Mouse (Mus musculus) megakaryocyte, embryonic 14.5 days (primary cell): ENCODE results near the gene Morc3. TPM values are rescaled to one million over a fixed set of nuclear protein-coding genes. Genes with fewer than 3 reads are reported as not detected.

Source experiments
- H3K27me3 ChIP-seq: replicated peaks from 2 replicates; pipeline ENCODE3; 2012; ENCODE audit warnings: inconsistent platforms
- H3K36me3 ChIP-seq: replicated peaks from 2 replicates; pipeline ENCODE3; 2012; ENCODE audit warnings: low read length, inconsistent platforms, mixed read lengths
- H3K4me1 ChIP-seq: 2 replicates; pipeline ENCODE4 v1.6.1; 2012; ENCODE audit warnings: inconsistent platforms
- H3K4me3 ChIP-seq: replicated peaks from 2 replicates; pipeline ENCODE3; 2012; ENCODE audit warnings: moderate library complexity, mild to moderate bottlenecking, inconsistent platforms
- H3K9me3 ChIP-seq: 2 replicates; pipeline ENCODE4 v1.6.1; 2012; ENCODE audit warnings: inconsistent platforms
- FLI1 ChIP-seq: IDR thresholded peaks from 2 replicates; pipeline ENCODE4 v1.6.1; 2012; ENCODE audit warnings: low read length, inconsistent platforms, mixed read lengths
- GATA1 ChIP-seq: IDR thresholded peaks from 3 replicates; pipeline ENCODE4 v1.6.1; 2012; ENCODE audit warnings: mixed read lengths, low read length, inconsistent platforms, borderline replicate concordance
- polyA plus RNA-seq: library from polyadenylated mRNA; stranded (reverse); fragments of >175 nt; gene quantifications from 2 replicates; pipeline ENCODE4 v1.2.3, GENCODE M21; 2012; ENCODE audit warnings: low replicate concordance; ENCODE audit not compliant: insufficient read depth

Morc3 gene
- polyA plus RNA-seq, 1 experiment = 2.9 TPM

GRCm38 (mm10) chr16:93874841-93875240, 42.9 kb downstream of the Morc3 start:
- Histone ChIP-seq H3K36me3 (peaks cover 77% of the 10 kb centered on the region), H3K4me3 (no peak overlapping the region), H3K4me1 (peaks cover 26% of the 10 kb centered on the region), H3K9me3 (no peaks in the 10 kb centered on the region), H3K27me3 (no peaks in the 10 kb centered on the region)
- TF ChIP-seq GATA1 = no peak

GRCm38 (mm10) chr16:93877612-93878380, 45.9 kb downstream of the Morc3 start:
- Histone ChIP-seq H3K4me1 (peaks cover 26% of the 10 kb centered on the region), H3K9me3 (no peaks in the 10 kb centered on the region), H3K36me3 (peaks cover 49% of the 10 kb centered on the region), H3K4me3 (no peak overlapping the region), H3K27me3 (no peaks in the 10 kb centered on the region)
- no peak for TF ChIP-seq GATA1
- TF ChIP-seq FLI1 = no peak

DNA sequence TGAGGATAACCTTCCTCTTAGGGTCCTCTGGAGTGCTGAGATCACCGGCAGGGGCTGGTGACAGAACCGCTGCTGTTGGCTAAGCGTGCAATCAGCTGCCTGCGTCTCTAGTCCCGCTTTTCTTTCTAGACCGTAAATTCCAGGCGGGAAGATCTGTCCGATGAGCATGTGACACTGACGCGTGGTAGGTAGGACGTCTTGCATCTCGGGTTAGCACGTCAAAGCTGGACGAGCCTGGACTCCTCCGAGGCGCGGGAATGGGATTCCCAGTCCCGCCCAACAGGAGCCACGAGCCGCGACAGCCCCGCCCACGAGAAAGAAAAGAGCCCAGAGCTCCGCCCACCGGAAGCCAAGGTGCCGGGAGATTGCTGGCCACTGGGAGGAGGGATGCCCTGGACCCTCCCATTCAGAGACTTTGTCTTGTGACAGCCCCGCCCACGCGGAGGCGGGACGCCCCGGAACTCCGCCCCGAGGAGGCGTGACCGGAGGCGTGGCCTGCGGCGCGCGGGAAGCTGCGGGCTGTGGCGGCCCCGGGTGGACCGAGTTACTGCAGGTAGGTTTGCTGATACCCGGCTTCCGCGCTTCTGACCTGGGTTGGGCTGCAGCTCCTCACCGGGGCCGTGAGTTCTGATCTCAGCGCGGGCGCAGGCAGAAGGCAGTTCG, 51.6 kb downstream of the Morc3 start, which contains the start of gene Chaf1b:
Gene Chaf1b (plus strand): TSS at position 479 of the 663 bp plus-strand sequence.
- Histone ChIP-seq H3K4me3 (peak within 1 kb of the TSS; percentile 95), H3K36me3 (peaks cover 26% of the 10 kb centered on the region), H3K4me1 (peaks cover 29% of the 10 kb centered on the region), H3K9me3 (no peaks in the 10 kb centered on the region), H3K27me3 (no peaks in the 10 kb centered on the region)
- peak; percentile 59; the same call in 1 of the 2 replicates for TF ChIP-seq FLI1
- no peak for TF ChIP-seq GATA1

DNA sequence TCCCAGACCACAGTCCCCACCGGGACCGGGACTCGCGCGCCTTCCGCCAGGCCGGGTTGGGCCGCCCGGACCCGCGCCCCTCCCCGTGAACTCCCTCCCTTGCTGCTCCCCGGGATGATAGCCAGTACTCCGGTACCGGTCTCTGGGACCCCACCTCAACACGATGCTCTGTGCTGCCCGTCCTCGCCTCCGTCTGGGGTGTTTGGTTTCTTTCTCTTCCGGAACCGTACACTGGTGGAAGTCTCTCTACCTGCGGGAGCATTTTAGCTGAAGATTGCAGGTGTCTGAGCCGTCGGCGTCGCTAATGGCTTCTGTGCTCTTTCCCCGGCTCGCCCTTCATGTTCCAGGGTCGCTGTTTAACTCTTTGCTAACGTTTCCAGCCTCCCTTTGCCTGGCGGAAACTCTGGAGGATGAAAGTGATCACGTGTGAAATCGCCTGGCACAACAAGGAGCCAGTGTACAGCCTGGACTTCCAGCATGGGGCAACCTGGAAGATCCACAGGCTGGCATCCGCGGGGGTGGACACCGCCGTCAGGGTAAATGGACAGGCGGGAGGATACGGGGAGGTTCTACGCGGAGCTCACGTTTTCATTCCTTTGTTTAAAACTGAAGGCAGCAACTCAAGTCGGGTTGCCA, 52.3 kb downstream of the Morc3 start:
- Histone ChIP-seq H3K9me3 (no peaks in the 10 kb centered on the region), H3K4me3 (peak overlapping the region; percentile 95), H3K27me3 (no peaks in the 10 kb centered on the region), H3K36me3 (peaks cover 32% of the 10 kb centered on the region), H3K4me1 (peaks cover 29% of the 10 kb centered on the region)
- no peak for TF ChIP-seq FLI1
- no peak for TF ChIP-seq GATA1

- TF ChIP-seq FLI1 (no peak), GATA1 (no peak)
- H3K27me3 ChIP-seq = no peaks in the 10 kb centered on the region
- H3K4me3 ChIP-seq = peak overlapping the region; percentile 95
- peaks cover 38% of the 10 kb centered on the region for H3K36me3 ChIP-seq
- H3K9me3 ChIP-seq = no peaks in the 10 kb centered on the region
- peaks cover 29% of the 10 kb centered on the region for H3K4me1 ChIP-seq
Observed at GRCm38 (mm10) chr16:93884722-93885113, 52.8 kb downstream of the Morc3 start.

GRCm38 (mm10) chr16:93888481-93888880, 56.6 kb downstream of the Morc3 start:
- TF ChIP-seq GATA1 = no peak
- Histone ChIP-seq H3K27me3 (no peaks in the 10 kb centered on the region), H3K4me1 (peaks cover 44% of the 10 kb centered on the region), H3K36me3 (peaks cover 75% of the 10 kb centered on the region), H3K9me3 (no peaks in the 10 kb centered on the region), H3K4me3 (no peak overlapping the region)

- Histone ChIP-seq H3K27me3 (no peaks in the 10 kb centered on the region), H3K4me3 (peak overlapping the region; percentile 51), H3K9me3 (no peaks in the 10 kb centered on the region), H3K36me3 (peaks cover 98% of the 10 kb centered on the region), H3K4me1 (peaks cover 36% of the 10 kb centered on the region)
- TF ChIP-seq GATA1 (no peak), FLI1 (no peak)
Observed at GRCm38 (mm10) chr16:93890948-93891604, 59.2 kb downstream of the Morc3 start.

GRCm38 (mm10) chr16:93893285-93893684, 61.4 kb downstream of the Morc3 start:
- peaks cover 79% of the 10 kb centered on the region for H3K36me3 ChIP-seq
- TF ChIP-seq GATA1 (no peak), FLI1 (no peak)
- peaks cover 28% of the 10 kb centered on the region for H3K4me1 ChIP-seq

GRCm38 (mm10) chr16:93903027-93903426, 71.1 kb downstream of the Morc3 start:
- no peak for TF ChIP-seq FLI1
- no peak for TF ChIP-seq GATA1
- peaks cover 76% of the 10 kb centered on the region for H3K36me3 ChIP-seq
- H3K27me3 ChIP-seq = no peaks in the 10 kb centered on the region
- H3K4me1 ChIP-seq = peaks cover 14% of the 10 kb centered on the region
- no peak overlapping the region for H3K4me3 ChIP-seq
- no peaks in the 10 kb centered on the region for H3K9me3 ChIP-seq

More at GRCm38 (mm10) chr16:93893285-93893684, 61.4 kb downstream of the Morc3 start:
- H3K4me3 ChIP-seq = no peak overlapping the region
- no peaks in the 10 kb centered on the region for H3K27me3 ChIP-seq
- H3K9me3 ChIP-seq = no peaks in the 10 kb centered on the region
